Mouse (Mus musculus): ENCODE data around the gene Zmiz1. TPM values are rescaled to one million over a fixed set of nuclear protein-coding genes. Genes with fewer than 3 reads are reported as not detected.

Gene Zmiz1
- total RNA-seq, 2 experiments from 2014 or later = 67.0 to 78.5 TPM

DNA sequence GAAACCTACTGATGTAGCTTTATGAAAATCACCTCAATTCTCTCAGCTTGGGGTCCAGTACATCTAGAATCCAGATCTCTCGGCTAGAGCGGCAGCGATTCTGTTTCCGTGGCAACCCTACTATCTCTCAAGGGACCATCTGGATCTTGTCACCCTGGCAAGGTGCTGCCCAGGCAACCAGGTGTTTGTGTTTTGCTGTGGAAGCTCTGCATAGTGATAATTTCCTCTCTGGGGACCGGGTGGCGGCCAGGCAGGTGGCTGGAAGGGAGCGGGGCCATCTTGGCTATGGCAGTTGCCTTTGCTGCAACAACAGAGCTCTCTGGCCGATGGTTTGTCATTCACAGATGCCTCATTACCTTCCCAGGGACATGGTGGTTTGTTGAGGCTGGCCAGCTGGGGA lies 134.9 kb downstream of the Zmiz1 start:
- DNase-seq = no peak

DNA sequence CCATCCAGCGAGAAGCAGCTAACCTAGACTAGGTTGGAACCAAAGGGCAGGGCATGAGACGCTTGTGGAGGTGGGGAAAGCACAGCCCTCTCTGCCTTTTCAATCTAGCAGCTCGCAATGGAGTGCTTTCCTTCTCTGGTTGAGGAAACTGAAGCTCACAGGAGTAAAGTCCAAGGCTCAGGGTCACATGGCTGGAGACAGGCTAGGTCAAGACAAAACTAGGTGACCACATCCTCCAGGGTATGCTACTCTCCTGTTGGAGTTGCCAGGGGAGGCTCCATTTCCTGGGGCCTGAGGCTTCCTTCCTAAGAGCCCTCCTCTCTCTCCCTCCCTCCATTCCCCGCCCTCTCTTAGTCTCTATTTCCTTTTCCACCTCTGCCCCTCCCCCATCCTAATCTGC lies 135.6 kb downstream of the Zmiz1 start:
- no peak for DNase-seq

DNA sequence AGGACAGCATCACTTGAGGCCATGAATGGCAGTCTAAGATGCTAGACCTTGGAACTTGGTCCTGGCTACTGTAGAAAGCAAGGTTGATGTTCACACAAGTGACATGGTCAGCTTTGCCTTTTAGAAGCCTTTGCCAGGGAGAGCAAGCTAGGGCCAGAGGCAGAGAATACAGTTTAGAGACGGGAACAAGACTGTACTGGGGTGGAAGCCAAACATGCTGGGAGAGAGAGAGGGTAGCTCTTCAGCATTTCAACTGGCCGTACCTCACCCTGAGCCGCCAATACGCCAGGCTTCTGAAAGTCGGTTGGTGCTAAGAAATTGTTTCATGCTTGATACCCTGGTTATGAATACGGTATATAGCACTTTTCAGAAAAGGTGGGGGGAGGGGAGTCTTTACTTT lies 140.0 kb downstream of the Zmiz1 start:
- DNase-seq = no peak

DNA sequence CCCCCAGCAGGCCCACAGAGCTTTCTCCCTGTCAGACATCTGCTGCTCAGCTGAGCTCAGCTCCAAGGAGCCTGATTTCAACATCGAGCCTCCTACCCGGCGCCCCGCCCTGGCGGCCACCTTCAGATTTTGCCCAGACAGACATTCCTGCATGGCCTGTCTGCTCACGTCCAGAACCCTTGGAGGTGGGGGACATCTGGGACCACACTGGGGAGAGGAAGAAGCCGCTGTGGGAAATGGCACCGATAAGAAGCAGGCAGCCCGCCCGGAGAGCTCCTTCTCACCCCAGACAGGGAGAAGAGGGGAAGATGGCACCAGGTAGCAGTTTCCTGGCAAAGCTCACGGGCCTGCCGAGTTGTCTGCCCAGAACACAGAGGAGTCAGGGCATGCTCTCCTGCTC lies 140.9 kb downstream of the Zmiz1 start:
- DNase-seq = no peak

DNA sequence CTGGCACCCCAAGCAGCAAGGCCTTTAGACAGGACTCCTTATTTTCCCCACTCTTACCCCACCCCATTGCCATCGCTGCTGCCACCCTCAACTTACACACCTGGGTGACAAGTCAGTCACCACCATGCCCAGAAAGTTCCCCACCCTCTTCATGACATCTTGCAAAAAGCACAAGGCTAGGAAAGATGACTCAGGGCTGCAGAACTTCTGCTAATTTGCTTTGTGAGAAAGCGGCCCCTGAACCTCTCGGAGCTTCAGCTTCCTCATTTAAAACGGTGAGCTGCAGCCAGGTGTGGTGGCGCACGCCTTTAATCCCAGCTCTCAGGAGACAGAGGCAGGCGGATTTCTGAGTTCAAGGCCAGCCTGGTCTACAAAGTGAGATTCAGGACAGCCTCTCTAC lies 141.4 kb downstream of the Zmiz1 start:
- no peak for DNase-seq

DNA sequence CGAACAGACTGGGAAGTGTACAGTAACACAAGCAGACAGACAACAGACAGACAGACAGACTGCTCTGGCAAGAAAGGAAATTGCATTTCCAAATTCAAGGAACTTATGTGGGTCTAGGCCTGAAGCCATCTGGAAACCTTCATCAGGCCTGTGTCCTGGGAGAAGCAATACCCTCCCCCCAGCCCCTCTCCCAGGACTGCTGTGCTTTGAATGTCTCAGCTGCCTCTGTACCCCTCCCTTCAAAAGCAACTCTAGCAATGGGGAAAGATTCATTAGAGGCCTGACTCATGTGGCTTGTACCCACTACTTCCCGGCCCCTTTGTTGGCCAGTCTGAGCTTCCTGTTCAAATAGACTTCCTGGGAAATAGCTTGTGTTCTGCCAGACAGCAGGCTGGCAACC lies 142.0 kb downstream of the Zmiz1 start:
- DNase-seq = no peak

DNA sequence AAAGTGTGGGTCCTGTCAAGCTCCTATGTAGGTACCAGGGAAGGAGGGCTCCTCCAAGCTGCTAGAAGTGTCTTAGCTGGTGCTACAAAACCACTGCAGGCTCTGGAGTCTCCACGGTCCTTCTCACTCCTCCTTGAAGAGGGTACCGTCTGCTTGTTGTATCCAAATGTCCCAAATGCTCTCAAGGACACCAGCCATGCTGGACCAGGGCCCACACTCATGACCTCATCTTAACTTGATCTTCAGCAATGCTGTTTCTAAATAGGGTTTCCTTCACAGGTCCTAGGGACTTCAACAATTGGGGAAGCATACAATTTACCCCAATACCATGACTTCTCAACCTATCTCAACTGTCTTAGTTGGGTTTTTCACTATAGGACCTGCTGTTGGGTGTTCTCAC lies 143.0 kb downstream of the Zmiz1 start:
- no peak for DNase-seq

DNA sequence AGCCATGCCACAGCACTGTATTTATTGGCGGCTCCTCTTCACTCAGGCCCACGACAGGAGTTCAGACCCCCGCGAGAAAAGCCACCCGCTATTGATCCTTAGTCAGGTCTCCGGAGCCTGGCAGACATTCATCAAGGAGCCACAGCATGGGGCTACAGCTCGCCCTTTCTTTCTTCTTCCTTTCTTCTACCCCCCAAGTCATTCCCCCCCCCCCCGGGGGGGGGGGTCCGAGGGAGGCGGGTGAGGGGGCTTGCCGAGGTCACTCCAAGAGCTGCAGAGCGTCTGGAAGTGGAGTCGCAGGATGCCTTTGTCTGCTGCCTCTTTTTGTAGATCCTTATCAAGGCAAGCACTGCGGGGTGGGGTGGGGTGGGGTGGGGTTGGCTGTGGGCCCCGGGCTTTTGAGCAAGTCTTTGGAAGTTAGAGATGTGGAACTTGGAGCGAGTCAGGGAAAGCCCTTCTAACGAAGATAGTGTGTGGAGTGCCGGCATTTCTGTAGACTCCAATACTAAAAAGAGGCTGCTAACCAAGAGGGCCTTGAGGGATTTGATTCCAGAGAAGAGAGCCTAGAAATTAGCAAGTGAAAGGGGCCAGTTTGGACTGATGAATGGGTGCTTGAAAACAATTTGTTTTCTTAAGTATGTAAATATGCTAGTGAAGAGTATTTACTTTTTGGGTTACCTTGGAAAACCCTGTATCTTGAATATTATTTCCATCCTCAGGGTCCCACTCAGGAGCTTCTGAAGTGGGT lies 145.6 kb downstream of the Zmiz1 start:
- no peak for DNase-seq

DNA sequence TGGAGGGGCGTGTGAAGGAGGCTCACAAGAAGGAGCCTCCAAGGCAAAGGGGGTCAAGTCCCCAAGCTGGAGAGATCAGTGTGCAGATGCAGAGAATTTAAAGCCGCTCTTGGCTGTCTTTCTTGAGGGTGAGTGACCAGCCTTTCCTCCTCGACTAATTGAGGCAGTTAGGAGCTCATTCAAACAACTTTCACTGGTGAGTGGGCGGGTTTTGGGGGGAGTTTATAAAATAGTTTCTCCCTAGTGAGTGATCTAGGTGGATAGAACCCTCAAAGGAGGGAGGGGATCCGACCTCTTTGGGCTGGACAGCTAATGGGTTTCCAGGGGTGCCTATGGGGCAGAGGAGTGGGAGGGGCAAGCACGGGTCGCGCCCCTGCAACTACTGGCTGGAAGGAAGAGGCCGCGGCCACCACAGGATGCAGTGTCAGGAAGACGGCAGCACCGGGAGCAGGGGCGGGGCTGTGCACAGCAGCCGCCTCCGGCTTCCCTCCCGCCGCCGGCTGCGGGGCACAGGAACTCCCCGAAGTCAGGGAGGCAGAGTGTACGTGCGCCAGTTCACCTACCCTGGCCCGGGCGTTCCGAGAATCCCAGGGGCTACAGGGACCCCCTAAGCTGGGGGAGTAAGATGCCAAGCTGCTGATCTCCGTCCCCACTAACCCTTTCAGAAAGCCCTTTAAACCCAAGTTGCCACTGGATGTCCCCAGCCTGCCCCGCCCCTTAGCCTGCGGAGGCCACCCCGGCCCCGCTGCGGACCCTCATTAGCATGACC lies 147.6 kb downstream of the Zmiz1 start:
- peak; percentile 78 for DNase-seq

DNA sequence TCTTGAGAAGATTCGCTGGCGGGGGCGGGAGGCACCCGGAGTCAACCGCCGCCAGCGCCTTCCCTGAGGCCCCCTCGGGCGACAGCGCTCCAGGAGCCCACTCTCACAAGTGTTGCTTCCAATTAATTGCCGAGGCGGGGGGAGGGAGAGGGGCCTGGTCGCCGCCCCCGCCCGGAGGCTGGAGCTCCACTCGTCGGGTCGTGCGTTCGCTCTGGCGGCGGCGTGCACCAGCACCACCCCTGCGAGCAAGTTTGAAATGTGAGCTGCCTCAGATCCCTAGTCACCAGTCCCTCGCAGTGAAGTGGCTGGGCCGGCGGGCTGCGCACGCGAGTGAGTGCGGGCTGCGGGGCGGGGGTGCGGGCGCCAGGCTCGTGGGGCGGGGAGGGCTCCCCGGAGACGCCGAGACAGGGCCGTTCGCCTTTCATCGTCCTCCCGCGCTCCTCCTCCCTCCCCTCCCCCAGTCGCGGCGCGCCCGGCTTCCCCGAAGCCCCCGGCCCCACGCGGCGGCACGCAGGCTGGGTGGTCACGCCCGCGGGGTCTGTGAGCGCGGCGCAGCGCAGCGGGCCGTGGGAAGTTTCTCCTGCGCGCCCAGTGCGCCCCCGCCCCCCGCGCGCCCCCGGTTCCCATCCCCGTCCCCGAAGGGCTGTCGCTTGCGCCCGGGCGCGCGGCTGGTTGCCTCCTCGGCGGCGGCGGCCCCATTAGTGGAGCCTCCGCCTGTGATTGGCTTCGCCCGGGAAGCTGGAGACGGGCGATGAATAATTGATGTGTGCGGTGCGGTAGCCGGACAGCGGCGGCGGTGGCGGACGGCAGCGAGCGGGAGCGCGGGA lies 148.4 kb downstream of the Zmiz1 start:
- DNase-seq = peak; percentile 69

DNA sequence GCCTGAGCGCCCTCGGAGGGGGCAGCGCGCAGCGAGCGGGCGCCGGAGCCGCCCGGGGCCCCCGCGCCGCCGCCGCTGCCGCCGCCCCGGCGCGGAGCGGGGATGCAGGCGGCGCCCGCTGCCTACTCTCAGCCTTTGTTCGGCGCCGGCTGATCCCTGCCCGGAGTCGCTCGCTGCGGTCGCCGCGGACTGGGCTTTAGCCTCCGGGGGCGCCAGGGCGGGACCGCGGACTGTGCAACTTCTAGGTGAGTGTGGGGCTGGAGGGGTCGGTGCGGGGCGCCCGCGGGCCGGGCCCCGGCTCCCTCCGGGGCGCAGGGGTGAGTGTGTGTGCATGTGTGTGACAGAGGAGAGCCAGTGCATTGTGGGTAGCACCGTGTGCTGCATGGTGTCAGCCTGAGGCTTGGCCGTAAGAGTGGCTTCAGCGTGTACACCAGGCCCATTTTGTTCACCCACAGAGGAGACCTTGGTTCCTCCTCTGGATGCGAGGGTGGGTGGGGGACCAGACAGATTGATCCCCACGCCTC lies 149.0 kb downstream of the Zmiz1 start:
- peak; percentile 66 for DNase-seq

DNA sequence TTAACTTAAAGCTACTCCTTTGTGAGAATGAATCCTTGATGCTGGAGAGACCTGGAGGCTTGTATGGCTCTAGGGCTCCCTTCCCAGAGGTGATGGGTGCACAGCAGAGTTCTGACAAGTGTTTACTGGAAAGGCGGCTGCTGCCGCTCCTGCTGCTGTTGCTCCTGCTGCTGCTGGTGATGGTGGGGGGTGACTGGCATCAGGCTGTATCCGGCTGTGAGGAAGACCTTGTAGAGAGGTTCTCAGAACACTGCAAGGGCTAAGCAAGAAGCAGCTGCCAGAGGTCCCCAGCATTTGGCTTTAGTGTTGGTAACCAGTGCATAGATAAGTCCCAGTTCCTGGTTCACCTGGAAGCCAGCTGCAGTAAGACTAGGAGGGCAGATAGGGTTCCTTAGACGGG lies 149.6 kb downstream of the Zmiz1 start:
- no peak for DNase-seq

DNA sequence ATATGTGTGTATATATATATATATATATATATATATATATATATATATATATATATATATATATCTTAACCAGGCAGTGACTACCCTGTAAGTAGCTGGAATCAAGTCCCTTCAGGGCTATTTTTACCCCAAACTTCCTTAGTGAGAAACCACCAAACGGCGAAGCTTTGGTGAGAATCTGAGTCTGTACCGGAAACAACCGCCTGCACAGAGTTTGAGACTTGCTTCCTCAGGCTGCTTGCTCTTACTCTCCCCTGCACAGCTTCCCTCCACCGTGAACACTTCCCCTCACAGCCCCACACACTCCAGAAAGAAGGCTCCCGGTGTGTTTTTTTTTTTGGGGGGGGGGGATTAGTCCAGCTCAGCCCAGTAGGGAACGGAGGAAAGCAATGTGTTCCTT lies 150.4 kb downstream of the Zmiz1 start:
- no peak for DNase-seq

DNA sequence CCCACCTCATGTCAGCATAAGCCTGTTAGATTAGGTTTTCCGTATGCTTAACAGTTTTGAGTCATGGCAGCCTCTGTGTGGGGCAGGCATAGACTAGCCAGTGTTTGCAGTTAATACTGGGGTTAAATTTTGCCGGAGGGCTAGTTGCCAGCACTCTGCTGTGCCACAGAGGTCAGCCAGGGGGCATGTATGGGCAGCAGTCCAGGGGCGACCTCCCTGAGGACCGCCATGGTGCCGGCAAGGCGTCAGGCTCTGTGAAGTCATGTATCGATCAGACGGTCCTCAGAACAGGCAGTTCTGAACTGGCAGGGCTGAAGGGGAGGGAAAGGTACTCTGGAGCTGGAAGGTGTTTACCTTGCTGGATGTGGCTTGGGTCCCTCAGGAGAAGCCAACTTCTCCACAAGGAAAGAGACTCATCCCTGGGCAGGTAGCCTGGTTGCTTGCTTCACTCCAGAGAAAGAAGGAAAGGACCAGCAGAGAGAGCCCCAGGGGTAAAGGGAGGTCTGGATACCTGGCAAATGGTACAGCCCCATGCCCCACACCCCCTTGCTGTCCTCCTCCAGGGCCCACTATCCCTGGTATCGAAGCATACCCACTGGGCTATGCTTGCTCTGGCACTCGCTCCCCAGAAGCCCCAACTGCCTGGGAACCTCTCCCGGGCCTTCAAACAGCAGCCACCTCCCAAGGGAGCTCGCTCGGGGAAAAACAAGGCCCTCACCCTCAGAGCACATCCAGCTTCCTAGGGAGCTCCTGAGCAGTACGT lies 151.6 kb downstream of the Zmiz1 start:
- DNase-seq = peak; percentile 60

DNA sequence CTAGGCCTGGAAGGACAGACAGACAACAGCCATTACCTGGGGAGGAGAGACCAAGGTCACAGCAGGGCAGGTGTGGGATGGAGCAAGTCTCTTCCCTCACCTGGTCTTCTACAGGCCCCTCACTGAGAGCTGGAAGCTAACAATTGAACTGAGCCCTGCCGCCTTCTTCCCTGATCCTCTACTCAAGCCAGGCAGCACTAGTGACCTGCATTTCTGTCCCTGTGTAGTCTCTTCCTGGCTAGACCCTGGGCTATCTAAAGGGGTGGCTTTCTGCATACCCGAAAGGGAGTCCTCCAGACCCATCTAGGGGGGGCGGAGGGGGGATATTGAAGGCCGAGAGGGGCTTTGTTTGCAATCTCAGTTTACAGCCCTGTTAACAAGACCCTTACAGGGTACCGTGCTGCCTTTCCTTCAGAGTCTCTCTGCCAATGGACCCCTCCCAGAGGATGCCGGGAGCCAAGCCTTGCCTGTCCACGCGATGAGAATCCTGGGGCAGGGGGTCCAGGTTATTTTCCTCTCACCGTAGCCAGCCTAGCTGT lies 152.2 kb downstream of the Zmiz1 start:
- no peak for DNase-seq

DNA sequence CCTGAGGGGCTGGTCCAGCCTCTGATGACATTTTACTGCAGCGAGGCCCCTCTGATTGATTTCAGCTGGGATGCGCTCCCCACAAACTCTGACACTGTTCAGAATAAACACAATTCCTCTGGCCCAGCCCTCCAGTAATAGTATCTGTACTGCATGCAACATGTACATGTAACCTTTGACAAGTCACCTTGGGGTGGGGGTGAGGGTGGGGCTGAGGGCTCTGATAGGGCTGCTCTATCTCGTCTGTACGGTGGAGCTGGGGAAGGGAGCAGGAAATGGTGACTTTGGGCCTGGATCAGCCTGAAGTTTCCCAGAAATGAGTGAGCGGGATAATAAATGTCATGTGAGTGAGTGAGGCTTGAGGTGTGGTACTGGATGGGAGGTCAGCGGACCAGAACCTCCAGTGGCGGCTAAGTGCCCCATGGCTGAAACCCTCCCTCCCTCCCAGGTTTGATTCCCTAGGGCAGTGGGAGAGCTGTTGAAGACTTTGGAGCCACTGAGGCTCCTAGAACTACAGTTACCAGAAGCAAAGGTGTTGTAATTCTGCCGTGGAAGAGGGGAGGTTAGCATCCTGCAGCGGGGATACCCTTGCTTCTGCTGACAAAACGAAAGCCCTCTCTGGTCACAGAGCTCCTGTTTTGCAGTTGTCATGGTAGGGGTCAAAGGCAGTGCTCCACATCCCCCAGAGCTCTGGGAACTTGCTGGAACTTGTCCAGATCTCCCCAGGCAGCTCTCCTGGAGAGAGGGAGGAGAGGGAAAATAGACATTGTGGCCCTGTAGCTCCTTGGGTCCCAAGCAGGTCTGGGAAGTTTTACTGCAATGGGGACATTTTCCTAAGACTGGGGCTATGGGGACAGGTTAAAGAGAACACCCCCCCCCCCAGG lies 153.1 kb downstream of the Zmiz1 start:
- DNase-seq = no peak

DNA sequence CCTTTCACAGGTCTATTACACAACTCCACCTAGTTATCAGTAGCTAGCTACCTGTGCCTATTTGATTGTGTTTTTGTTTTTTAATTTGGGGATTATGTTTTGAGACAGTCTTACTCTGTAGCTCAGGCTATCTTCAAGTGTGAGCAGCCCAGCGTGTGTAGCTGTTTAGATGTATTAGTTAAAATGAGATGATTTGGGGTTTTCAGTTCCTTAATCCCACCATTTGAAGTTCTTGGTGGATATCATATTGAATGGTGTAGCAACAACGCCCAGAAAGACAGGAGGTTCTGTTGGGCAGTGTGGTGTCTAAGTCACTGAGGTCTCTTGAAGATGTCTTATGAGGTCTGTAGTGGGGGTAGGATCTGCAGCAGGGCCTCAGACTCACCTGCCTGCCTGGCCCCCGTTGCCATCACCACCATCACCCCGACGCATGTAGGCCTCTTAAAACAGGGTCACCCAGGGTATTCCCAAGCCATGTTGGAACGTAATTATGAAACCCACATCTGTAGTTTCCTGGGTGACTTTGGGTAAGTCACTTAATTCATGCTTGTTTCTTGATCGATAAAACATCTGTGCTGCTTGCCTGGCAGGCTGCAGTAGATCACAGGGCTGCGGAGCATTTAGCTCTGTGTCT lies 155.1 kb downstream of the Zmiz1 start:
- no peak for DNase-seq

DNA sequence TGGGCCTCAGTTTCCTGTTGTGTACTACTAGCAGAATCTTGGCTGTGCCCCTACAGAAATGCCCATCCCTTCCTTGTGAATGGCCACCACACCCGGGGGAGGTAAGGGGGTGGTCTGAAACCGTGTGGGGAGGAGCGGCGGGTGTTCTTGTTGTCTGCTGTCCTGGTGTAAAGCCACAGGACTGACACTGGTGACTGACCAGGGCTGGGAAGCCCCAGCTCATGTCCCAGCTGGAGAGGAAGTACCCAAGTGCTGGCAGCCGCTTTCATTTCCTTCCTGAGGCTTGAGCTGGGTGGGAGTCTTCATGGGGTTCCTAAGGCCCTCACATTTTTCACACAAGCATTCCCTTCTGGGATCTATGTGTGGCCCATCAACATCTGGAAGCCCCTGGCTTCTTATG lies 155.7 kb downstream of the Zmiz1 start:
- DNase-seq = no peak

DNA sequence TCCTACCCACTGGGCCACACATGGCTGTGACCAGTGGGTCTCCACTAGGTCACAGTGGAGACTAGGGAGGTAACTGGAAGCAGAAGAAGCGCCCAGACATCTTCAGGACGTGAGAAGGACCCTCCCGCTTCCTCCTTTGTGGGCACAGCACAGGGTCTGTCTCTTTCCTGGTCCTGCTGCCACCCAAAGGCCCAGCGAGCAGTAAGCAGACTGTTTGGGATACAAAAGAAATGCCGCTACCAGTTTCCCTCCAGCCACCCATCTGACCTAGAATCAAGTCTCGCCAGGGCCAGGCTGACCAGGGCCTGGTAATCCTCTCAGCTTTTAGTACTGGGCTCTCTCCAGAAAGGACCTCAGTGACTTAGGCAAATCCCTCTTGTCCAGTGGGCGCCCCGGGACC lies 156.6 kb downstream of the Zmiz1 start:
- DNase-seq = no peak

DNA sequence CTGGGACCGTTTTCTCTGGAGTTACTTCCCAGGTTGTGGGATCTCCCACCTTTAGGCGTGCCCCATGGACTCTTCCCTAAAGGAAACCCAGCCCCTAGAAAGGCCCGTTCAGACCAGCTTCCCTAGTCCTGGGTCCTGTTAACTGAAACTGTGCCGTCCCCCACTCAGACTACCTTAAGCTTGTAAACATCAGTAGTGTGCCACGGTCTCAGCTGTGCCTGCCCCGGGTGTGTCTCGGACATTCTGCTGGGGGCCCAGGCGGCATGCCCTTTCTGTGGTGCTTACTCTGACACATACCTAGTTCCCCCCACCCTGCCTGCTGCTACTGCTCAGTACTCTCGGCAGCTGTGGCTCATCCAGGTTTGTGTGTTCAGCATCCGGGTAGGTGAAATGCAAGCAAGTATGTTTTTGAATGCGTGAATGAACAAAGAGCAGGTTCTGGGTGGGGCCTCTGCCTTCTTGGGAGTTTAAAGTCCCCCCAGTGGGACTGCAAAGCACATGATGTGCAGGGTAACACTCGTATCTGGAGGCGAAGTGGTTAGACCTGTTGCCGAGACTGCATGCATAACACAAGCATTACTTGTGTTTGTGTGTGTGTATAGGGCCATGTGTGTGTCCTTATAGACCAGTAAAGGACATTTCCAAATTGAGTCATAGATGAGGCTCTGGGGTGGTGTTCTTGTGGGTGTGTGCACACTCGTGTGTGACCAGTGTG lies 157.2 kb downstream of the Zmiz1 start:
- DNase-seq = no peak
